Mouse (Mus musculus): Measurements from ENCODE around the gene Hes6.

DNA sequence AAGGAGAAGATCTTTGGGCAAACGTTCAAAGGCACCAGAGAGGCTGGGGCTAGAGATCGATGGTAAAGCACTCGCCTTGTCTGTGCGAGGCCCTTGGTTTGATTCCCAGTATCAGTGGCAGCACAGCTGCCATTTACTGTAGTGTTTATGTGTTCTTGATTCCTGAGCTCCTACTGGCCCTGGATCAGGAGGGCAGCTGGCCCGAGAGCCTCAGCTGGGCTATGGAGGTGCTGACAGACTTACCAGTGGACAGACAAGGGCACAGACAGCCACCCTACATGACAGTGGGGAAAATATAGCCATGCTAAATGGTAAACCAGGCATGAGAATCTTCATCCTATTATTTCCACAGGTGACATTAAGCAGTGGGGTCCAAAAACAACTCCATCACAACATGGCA lies 37.0 kb upstream of the Hes6 start:
- TF ChIP-seq CTCF (IDR thresholded peaks at IDR 0.05; ENCODE audit: extremely low read depth, insufficient read depth, low read length) (no peak), POLR2A (IDR thresholded peaks at IDR 0.05; ENCODE audit: extremely low read depth, insufficient read depth, low read length) (no peak)
